Mouse (Mus musculus): ENCODE measurements around the gene Igsf21.

DNA sequence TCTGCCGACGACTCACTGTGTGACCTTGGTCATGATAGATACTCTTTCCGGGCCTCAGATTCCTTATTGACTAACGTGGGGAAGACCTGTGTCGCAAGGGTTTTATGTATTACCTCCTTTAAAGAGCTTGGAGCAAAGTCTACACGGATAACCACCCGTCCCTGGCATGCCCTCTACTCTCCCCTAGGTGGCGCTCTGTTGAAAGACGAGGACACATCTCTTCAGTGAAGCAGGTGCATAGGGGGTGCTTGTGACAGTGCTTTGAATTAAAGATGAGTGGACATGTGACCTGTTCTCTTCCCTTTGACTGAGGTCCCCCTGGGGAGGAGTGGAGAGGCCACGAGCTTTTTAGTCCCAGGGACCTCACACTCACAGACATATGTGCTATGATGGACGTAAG is 194.0 kb downstream of the Igsf21 start:
- TF ChIP-seq GATA1 (IDR thresholded peaks at IDR 0.05; ENCODE audit: low read length) (no peak), TAL1 (IDR thresholded peaks at IDR 0.05; ENCODE audit: low read length) (no peak)
